Mouse (Mus musculus) heart, postnatal 25 days (tissue): Measurements from ENCODE around the gene Csnk1d. TPM values are rescaled to one million over a fixed set of nuclear protein-coding genes. Genes with fewer than 3 reads are reported as not detected.
A peak's percentile ranks its signal among the peaks of the same experiment; 100 is the strongest.

ENCODE experiments used
- DNase-seq: peaks from one replicate; pipeline ENCODE4 v3.0.0; 2022; ENCODE audit warnings: low spot score
- intact Hi-C: fragments of 180-260 bp; cut with DNase I; formaldehyde crosslinking; loops from one replicate; pipeline ENCODE4 v1.15.1; 2025
- total RNA-seq, 2 experiments: library from RNA; stranded (reverse); gene quantifications; 2 replicates each; pipeline ENCODE4 v1.2.3; 2021

Gene Csnk1d
- total RNA-seq, 2 experiments from 2014 or later, result 50.7 to 56.5 TPM

DNA sequence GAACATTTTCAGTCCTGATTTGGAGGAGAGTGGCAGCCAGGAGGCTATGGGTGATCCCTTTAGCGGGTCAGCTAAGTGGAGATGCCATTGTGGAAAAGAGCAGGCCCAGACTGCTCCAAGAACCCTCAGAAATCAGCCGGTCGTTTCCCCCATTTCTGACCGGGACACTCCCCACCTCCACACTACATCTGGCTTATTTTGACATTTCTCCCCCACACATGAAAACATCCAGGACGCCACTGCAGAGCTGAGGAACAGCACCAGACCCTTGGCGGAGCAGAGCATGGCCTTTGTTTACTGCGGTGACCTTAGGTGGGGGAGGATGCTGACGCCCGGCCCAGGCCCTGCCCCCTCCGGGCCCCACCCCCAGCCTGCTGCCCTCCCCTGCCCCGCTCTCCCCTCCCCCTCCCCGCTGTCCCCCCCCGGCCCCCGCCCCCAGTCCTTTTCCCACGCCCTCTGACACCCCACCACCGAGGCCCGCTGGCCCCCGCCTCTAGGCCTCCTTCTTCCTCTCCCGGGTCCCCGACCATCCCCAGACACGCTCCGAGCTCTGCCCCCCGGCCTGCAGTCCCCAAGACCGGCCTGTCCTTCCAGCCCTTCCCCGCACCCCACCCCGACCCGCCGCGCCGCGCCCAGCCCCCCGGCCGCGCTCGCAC, 876 bp downstream of the Csnk1d start:
- peak; percentile 37 for DNase-seq
- intact Hi-C loops, result no loop called here

DNA sequence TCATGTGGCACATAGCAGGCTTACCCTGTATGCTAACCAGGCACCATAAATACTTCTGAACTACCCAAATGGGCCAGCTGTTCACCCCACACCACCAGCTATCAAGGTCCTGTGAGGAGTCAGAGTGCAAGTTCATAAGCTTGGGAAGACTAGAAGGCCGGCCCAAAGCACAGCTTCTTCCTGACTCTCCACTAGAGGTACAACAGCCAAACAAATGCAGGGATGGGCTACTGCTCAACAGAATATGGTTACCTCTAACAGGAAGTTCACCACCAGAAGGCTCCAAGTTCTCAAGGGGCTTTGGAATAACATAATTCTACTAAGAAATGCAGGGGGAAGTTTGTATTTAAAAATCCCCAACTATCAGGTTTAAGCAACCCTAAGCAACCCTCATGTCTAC, 1.6 kb downstream of the Csnk1d start:
- intact Hi-C loops, result loop anchor here (5.0 kb wide), 1 partner anchor 82 kb away; no protein-coding TSS in a partner anchor

DNA sequence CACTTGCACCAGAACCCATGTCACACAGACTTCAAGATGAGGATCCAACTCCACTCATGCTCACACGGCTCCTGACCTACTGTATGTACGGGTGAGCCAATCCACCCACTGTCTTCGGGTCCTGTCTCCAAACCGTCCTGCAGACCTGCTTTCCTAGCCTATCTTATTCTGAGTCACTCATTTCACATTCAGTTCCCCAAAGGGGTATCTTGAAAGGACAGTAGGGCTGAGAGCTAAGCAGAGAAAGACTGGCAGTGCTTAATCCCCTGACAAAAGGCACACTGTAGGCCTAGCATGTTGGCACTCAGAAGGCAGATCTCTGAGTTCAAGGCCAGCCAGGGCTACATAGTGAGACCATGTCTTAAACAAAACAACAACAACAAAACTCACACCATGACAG, 2.7 kb downstream of the Csnk1d start:
- intact Hi-C loops, result loop anchor here (5.0 kb wide), 1 partner anchor 81 kb away; no protein-coding TSS in a partner anchor
- DNase-seq, result no peak

More for the DNA sequence above, 1.6 kb downstream of the Csnk1d start:
- no peak for DNase-seq

DNA sequence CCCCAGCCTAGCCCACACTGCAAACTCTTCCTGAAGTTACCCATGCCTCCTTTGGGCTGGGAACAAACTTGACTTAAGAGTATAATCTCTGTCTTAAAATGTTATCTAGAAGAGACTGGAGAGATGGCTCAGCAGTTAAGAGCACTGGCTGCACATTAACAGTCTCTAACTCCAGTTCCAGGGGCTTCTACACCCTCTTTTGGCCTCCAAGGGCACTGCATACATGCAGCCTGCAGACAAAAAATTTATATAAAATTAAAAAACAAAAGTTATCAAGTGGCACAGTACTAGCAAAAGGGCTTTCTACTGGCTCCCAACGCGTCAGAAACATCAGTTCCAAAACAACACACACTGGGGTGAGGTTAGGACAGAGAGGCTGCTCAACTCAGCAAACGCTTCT, 3.5 kb downstream of the Csnk1d start:
- no peak for DNase-seq
- intact Hi-C loops, result loop anchor here (5.0 kb wide), 1 partner anchor 80 kb away; no protein-coding TSS in a partner anchor

DNA sequence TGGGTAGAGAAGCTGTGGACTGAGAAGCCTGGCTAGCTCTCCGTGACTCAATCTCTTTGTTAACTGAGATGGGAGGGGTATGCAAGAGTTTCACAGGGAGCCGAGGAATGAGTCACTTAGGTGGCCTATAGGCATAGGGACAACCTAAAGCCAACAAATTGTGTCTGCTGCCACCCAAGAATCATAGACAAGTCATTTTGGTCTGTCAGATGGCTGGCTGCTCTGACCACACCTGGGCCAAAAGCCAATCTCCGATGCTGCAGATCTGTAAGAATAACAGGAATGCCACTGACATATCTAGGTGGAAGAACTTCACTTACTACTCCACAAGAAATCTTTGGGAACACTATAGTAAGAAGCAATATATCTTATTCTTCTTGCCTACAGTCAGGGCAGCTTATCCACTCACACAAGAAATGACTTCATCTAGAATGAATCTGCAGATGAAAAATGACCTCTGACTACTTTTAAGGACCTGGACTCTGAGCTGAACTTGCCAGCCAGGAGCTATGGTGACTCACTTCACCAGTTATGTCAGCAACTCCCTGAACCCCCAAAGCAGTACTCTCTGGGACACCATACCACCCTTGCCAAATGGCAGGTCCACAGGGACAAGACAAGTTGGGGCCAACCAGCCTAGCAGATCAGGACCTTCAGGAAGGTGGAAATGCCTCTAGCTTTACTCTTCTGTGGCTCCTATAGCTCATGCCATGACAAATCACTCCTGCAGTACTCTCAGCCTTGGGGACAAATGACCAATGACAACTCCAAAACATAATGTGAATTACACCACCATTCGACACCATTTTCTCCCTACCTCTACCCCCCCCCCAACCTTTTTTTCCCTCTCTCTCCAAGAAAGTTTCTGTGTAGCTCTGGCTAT, 6.4 kb downstream of the Csnk1d start:
- intact Hi-C loops, result loop anchor here (5.0 kb wide), 1 partner anchor 77 kb away; no protein-coding TSS in a partner anchor
- no peak for DNase-seq

DNA sequence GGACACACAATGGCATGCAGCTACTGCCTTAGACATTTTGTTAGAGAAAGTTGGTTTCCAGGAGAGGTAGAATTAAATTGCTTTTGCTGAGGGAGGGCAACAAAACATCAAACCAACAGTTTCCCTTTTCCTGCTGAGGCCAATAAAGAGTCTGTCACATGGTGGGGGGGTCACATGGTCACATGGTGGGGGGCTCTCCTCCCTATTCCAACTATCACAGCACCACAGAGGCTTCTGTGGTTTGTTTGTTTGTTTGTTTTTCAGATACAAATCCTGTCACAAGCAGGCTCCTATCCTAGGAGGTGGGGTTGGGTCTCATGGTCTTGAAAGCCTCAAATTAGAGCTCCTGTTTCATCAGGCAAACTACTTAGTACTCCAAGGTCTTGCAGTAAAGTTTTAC, 8.7 kb downstream of the Csnk1d start:
- no peak for DNase-seq
- intact Hi-C loops, result no loop called here

DNA sequence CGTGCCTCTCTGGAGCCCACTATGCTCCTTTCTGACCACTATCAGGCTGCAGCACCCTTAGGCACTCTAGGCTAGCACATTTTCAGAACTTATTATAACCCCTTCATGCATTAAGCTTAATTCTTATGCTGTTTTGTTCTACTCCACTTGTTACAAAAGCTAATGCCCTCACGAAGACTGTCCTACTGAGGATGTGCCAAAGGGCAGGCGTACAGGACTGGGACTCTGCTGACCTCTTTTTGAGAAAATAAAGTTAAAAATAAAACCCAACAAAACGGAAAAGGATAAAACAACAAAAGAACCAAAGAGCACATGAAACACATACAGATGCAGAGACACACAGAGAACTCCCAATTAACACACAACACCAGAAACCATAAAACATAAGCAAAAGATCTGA, 9.5 kb downstream of the Csnk1d start:
- DNase-seq, result no peak
- intact Hi-C loops, result no loop called here

DNA sequence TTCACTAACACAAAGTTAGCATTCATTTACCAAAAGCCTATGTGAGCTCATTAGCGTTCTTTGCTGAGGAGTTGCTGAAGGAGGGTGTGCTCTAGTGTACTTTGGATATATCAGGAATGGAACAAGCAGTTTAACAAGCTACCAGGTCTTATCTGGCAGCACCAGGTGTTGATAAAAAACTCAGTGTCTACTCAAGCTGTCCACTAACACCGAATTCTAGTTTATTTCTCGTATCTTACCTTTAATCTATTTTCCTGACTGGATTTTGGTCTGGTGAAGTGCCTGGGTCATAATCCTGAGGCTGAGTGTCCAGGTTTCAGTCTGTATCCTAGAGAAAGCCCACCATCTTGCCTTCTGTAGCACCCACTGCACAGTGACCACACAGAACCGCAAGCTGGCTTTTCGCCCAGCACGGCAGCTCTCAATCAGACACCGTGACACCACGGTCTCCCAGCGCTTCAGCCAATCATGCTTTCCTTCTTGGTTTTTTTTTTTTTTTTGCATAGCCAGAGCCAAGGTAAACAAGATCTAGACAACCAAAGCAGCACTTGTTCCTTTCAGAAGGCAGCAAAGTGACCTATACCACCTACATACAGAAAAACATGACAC, 10.6 kb downstream of the Csnk1d start:
- no peak for DNase-seq
- intact Hi-C loops, result no loop called here

DNA sequence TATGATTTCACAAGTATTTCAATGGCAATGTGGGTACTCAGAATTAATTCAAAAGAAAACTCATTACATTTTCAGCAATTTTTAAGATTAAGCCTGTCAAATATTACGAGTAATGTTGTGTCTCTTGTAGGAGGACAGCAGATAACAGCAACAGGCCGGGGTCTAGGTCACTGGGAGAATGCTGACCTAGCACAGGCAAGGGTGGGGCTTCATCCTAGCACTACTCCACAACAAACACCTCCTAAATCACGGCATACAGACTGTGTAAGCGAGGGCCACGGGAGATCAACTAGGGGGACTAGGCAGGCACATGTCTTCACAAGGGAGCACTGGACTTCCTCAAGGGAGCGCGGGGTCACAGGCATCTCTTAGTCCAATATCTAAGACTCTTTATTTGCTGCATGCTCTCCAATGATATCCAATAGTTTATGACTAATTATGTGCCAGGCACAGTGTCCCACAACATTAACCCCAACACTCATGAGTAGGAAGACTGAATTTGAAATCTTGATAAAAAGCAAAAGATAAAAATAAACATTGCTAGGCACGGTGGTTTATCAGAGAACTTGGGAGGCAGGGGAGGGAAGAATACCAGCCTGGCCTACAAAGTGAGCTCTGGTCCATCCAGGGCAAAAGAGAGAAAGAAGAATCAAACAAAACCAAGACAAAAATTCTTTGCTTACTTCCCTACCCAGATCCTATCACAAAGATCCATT, 11.3 kb downstream of the Csnk1d start:
- intact Hi-C loops, result no loop called here
- DNase-seq, result no peak

DNA sequence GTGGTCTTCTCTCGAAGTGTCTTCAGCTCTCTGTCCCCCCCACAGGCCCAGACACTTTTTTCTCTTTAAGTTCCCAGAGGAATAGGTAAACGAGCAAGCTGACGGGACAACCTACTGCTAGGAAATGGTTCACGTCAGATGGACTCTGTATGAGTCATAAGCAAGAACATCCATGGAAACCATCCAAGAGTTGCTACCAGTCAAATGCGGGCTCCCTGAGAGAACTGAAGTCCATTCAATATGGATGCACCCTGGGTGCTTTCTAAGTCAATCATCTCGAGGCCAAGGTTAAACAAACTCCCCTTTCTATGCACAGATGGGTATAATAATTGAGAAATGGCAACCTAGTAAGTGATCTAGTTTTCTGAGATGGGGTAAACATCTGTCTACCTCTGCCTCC, 17.8 kb downstream of the Csnk1d start:
- intact Hi-C loops, result no loop called here

DNA sequence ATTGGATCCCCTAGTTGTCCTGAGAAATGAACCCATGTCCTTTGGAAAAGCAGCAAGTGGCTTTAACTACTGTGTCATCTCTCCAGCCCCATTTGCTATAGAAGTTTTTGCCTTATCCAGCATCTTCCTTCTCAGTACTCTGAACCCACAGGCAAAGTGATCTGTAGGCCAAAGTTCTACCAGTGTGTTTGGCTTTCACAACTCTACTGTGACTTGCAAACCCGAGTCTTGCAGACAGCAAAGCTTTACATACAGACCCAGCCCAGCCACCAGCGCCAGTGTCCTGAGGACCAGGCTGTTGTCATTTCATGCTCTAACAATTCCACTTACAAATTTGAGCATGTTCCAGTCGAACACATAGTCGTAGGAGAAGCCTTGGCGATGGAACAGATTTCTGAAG, 19.9 kb downstream of the Csnk1d start:
- intact Hi-C loops, result no loop called here

More for the DNA sequence above, 17.8 kb downstream of the Csnk1d start:
- no peak for DNase-seq

DNA sequence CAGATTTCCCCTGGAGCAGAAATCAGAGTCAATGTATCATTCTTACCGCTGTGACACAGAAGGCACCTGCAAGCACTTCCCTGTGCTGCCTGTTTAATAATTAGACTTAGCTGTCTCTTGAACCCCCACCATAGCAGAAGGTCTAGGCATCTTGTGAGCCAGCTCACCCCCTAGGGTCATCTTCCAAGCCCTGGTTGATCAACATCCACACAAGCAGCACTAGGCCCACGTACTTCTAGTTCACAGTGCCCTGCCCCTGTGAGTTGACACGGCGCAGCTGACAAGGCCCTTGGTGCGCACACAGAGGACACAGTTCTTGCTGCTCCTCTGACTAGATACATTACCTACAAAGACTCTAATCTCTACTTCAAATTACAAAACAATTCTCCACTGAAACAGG, 21.4 kb downstream of the Csnk1d start:
- no peak for DNase-seq
- intact Hi-C loops, result no loop called here

More for the DNA sequence above, 19.9 kb downstream of the Csnk1d start:
- DNase-seq, result no peak

DNA sequence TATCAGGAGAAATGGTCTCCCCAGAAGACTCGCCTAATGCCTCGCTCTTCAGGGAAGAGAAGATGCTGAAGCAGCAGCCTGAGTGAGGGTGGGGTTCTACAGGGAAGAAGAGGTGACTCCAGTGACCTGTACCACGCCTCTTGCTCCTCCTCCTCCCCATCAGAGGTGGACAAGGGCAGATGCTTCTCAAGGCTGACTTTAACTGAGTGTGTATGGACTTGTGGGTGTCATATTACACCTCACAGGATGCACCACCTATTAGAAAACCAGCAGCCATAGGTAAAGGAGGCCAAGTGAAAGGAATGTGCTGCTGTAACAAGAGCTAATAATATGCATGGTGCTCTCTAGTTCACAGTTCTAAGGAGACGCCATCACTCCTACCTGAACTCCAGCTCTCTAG, 25.5 kb downstream of the Csnk1d start:
- DNase-seq, result no peak

DNA sequence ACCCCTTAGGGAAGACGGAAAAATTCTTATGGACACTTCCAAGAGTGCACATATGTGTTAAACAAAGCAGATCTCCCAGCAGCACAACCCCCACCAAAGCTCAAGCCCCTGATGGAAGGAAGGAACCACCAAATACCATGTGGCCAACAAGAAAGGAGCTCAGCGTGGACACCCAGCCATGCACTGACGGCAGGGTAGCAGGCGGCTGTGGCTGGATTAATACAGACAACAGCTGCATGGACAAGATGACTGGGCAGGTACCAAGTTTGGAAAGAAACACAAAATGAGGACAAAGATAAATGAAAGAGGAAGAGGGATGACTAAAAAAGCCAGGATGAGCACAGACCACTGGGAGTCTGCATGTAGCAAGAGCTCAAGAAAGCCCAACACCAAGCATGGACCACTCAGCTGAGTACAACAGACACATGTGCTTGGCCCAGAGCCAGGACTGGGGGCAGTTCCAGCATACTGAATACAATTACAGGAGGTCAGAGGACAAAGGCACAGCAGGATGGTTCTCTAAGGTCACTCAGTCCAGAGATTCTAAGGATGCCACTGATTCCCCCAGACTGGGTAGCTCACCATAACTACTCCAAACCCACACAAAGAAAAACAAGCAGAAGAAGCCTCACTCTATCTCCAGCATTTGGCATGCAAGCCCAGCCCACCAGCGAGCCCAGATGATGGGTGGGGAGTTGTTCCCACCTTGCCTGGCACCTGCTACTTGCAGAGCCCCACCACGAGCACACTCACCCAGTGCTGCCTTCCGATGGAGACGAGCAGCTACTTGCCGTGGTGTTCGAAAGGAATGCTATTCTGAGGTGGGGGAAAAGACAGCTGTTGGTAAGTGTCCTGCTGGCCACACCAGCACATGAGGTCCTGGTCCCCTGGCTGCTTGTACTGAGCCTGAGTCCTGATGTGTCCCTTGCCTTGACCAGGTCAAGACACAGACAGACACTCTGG, 26.7 kb downstream of the Csnk1d start:
- intact Hi-C loops, result no loop called here
- no peak for DNase-seq

More for the DNA sequence above, 25.5 kb downstream of the Csnk1d start:
- intact Hi-C loops, result no loop called here

DNA sequence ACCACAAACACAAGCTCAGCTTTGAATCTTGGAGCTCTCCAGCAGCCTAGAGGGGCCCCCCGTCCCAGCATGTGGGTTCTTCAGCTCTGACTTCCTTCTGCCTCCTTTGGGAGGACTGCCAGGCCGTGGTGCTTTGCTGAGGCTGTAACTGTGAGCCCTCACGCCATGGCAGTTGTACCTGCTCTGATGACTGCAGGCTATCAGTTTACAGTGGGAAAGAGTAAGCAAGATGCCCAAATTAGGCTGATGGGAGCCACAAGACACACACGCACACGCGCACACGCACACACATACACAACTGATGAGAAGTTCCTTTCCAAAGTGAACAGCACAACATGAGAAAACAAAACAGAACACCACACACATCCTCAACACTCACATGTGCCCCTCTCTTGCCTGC, 28.2 kb downstream of the Csnk1d start:
- intact Hi-C loops, result no loop called here
- DNase-seq, result no peak

DNA sequence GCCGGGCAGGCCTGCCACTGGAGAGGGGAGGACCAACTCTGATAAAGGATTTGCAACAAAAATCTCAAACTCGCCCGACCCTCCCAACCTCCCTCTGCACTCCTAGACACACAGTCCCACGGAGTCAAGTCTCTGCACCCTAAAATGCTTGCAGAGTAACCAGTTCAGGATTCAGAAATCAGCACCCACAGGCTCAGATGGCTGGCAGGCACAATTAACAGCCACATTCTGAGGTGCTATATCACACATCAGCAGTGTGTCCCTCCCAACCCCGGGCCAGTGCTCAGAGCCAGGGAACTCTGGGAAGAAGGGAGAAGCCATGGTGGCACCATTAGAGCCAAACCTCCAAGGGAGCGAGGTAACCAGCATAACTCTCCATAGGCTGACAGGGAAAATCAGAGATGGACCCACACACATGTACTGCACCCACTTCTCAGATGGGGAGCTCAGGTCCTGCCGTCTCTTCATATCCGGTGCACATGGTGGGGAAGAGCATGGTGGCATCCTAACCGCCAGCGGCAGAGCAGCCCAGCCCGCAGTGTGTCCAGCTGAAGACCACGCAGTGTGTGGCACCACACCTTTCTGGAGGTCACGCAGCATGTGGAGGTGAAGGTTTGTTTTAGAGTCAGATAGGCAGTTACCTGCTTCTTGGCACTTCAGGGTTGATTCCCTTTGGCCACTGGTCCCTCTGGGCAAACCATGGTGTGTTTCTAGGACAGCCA, 28.9 kb downstream of the Csnk1d start:
- DNase-seq, result no peak
- intact Hi-C loops, result no loop called here

DNA sequence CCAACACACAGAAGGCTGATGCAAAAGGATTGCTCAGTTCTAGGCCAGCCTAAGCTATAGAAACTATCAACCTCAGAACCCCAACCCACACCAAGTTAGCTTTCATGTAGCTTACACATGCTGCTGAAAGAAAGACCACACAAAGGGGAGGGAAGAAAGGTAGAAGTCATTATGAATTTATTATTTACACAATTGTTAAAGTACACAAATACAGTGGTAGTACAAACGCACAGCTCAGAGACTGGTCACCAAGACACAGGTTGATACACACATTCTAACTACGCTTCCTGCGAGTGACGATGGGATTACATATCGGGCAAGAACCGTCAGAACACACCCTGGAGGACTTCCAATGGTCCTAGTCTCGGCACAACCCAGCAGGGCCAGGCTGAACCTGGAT, 29.5 kb downstream of the Csnk1d start:
- no peak for DNase-seq
- intact Hi-C loops, result no loop called here

DNA sequence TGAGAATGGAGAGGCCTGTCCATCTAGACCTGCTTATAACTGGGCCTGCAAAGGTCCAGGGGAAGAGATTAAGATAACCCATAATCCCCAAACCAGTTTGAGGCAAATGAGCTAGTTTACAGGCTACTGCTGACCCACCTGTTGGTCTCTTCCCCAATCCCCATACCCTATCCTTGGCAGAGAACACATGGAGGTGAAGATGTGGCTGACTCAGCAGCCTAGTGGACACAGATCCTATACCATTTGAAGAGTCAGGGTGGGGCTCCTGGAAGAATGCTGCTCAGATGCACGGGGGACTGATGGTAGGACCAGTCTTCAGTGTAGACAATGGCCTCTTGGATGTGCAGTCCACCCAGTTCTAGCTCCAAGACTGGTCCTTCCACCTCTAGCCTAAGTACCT, 30.9 kb downstream of the Csnk1d start:
- intact Hi-C loops, result no loop called here
- DNase-seq, result no peak
